Mouse (Mus musculus) G1E (cell line): ENCODE data around the gene Dmbx1.

Source experiments
- CTCF ChIP-seq: IDR thresholded peaks from 2 replicates; pipeline ENCODE4 v1.5.1; 2012; ENCODE audit warnings: low read depth, low read length, inconsistent platforms, mixed read lengths
- POLR2AphosphoS5 ChIP-seq: IDR thresholded peaks from 2 replicates; pipeline ENCODE4 v1.6.1; 2012; ENCODE audit warnings: low read depth, low read length, inconsistent platforms; ENCODE audit not compliant: insufficient replicate concordance

GRCm38 (mm10) chr4:115882195-115882594 is 57.5 kb downstream of the Dmbx1 start:
- no peak for TF ChIP-seq CTCF
- no peak for TF ChIP-seq POLR2AphosphoS5
